Comparison of ENCODE assay signal across 9 mouse cellular contexts in genomic region chr3:32553061-32553460, GRCm38 (mm10). TPM values are rescaled to one million over a fixed set of nuclear protein-coding genes. Genes with fewer than 3 reads are reported as not detected.
DNase-seq lines count a peak whose midpoint lies in the region; ATAC-seq lines count a peak whose summit lies in the region.
"Had no signal": no experiment of that assay in that cellular context is flagged by ENCODE, and none has a peak within 500 bp of the region (broad histone marks: within the 10 kb centered on the region; RNA-seq: fewer than 3 reads in every experiment).

No protein-coding gene starts in this region.

- no peaks in the 10 kb centered on the region for H3K4me1 ChIP-seq in liver, embryonic 11.5 days (replicated peaks; ENCODE audit: control insufficient read depth, insufficient read depth, low read length)
- H3K4me1 ChIP-seq in liver, embryonic 12.5 days: 0 out of 2 replicates have a peak, but pooled peaks cover 3% of the 10 kb centered on the region
- H3K4me1 ChIP-seq: midbrain, embryonic 12.5 days had no signal

- H3K9me3 ChIP-seq in liver, embryonic 11.5 days (ENCODE audit: control insufficient read depth, low read length): no peaks in the 10 kb centered on the region
- H3K9me3 ChIP-seq in liver, embryonic 12.5 days (replicated peaks): no peaks in the 10 kb centered on the region
- H3K9me3 ChIP-seq: midbrain, embryonic 12.5 days had no signal

- no peak overlapping the region for H3K9ac ChIP-seq in liver, embryonic 11.5 days (ENCODE audit: low read depth, low read length)
- no peak overlapping the region for H3K9ac ChIP-seq in liver, embryonic 12.5 days
- H3K9ac ChIP-seq: midbrain, embryonic 12.5 days had no signal

- DNase-seq in adrenal gland, postnatal 10 days: peak; percentile 28
- DNase-seq in adrenal gland, adult 18-20 months (ENCODE audit: low spot score in 2 of 2): no peak
- no peak for DNase-seq in liver, embryonic 11.5 days (ENCODE audit: low spot score)
- DNase-seq in forelimb bud, embryonic 11.5 days (ENCODE audit: low read depth, low spot score): peak; percentile 12
- peak; percentile 23 for DNase-seq in splenic B cell, adult 2 months (ENCODE audit: low read depth, low spot score)
- DNase-seq in spleen, adult 12 weeks (ENCODE audit: low spot score): no peak
- no peak for DNase-seq in gastrocnemius, postnatal 10 days

- H3K36me3 ChIP-seq in liver, embryonic 11.5 days (ENCODE audit: control insufficient read depth, insufficient read depth, low read length): peaks cover 8% of the 10 kb centered on the region; the same call in 1 of the 2 replicates
- peaks cover 55% of the 10 kb centered on the region for H3K36me3 ChIP-seq in liver, embryonic 12.5 days
- H3K36me3 ChIP-seq in splenic B cell, adult 2 months (ENCODE audit: control insufficient read depth, insufficient read depth, low read length, poor library complexity, severe bottlenecking): peaks cover 6% of the 10 kb centered on the region; the same call in 1 of the 2 replicates

- 0 out of 2 replicates have a peak, but pooled peaks have one; percentile 49 for ATAC-seq in liver, embryonic 11.5 days (replicated peaks; ENCODE audit: low FRiP score)
- no peak for ATAC-seq in liver, embryonic 12.5 days

- no peak overlapping the region for H3K27ac ChIP-seq in liver, embryonic 11.5 days (ENCODE audit: low read depth, low read length)
- H3K27ac ChIP-seq in liver, embryonic 12.5 days: no peak overlapping the region
- H3K27ac ChIP-seq: midbrain, embryonic 12.5 days had no signal

- 97% methylated on average over 1 of the region's 1 CpGs for WGBS in liver, embryonic 11.5 days
- 90% methylated on average over 1 of the region's 1 CpGs for WGBS in liver, embryonic 12.5 days (ENCODE audit: insufficient replicate concordance)

- H3K4me3 ChIP-seq in liver, embryonic 11.5 days (ENCODE audit: low read depth, low read length): no peak overlapping the region
- H3K4me3 ChIP-seq in liver, embryonic 12.5 days: no peak overlapping the region
- H3K4me3 ChIP-seq: midbrain, embryonic 12.5 days had no signal

- H3K27me3 ChIP-seq in liver, embryonic 11.5 days (replicated peaks; ENCODE audit: control insufficient read depth, insufficient read depth, low read length): no peaks in the 10 kb centered on the region
- H3K27me3 ChIP-seq in liver, embryonic 12.5 days (replicated peaks): no peaks in the 10 kb centered on the region
- no peaks in the 10 kb centered on the region for H3K27me3 ChIP-seq in splenic B cell, adult 2 months (ENCODE audit: control insufficient read depth, insufficient read depth, low read length, poor library complexity, severe bottlenecking)
- H3K27me3 ChIP-seq: midbrain, embryonic 12.5 days had no signal

- H3K4me2 ChIP-seq in liver, embryonic 11.5 days: no peak overlapping the region
- H3K4me2 ChIP-seq in liver, embryonic 12.5 days: no peak overlapping the region
- H3K4me2 ChIP-seq: midbrain, embryonic 12.5 days had no signal

RNA-seq across cellular contexts. Expression of gene Mfn1, which starts 23.8 kb away (rescaled TPM):
- total RNA-seq in adrenal gland, postnatal 10 days (2021): 100 to 1,000 TPM in 1 of 2 experiments, 10 to 100 TPM in 1; 90.5 to 101 TPM
- total RNA-seq in adrenal gland, adult 18-20 months (2021): 10 to 100 TPM; 96.4 to 98.4 TPM
- polyA plus RNA-seq in liver, embryonic 11.5 days (2014; fragmentation: Nextera tagmentation; extraction: Ambion mirVana): 32.7 and 36.6 TPM in 2 replicates
- polyA plus RNA-seq in liver, embryonic 12.5 days (2016; fragmentation: Nextera tagmentation; extraction: Ambion mirVana): 28.0 and 33.4 TPM in 2 replicates
- total RNA-seq in gastrocnemius, postnatal 10 days (2021): 100 to 1,000 TPM in 1 of 2 experiments, 10 to 100 TPM in 1; 99.2 to 103 TPM

RNA-seq across cellular contexts. Expression of gene Zfp639, which starts 43.0 kb away (rescaled TPM):
- total RNA-seq in adrenal gland, postnatal 10 days (2021): 10 to 100 TPM; 35.2 to 40.1 TPM
- total RNA-seq in adrenal gland, adult 18-20 months (2021): 10 to 100 TPM; 24.9 to 31.9 TPM
- polyA plus RNA-seq in liver, embryonic 11.5 days (2014; fragmentation: Nextera tagmentation; extraction: Ambion mirVana): 56.5 and 59.8 TPM in 2 replicates
- 29.8 and 31.8 TPM in 2 replicates for polyA plus RNA-seq in liver, embryonic 12.5 days (2016; fragmentation: Nextera tagmentation; extraction: Ambion mirVana)
- 10 to 100 TPM; 22.8 to 27.1 TPM for total RNA-seq in gastrocnemius, postnatal 10 days (2021)

Comparison
In these comparisons a context has a peak if more than half of its experiments do, and no peak if none do; other contexts are left out.
1. DNase-seq: peak in adrenal gland, postnatal 10 days (single experiment), forelimb bud, embryonic 11.5 days (single experiment) and splenic B cell, adult 2 months (single experiment); none in adrenal gland, adult 18-20 months (0 of 2), liver, embryonic 11.5 days (single experiment), spleen, adult 12 weeks (single experiment) and gastrocnemius, postnatal 10 days (single experiment).